Mouse (Mus musculus) cerebellum, adult 9-10 months (tissue): ENCODE measurements around the gene C2cd5.
"Not testable (repeated sequence)": the region's sequence is repeated elsewhere in the genome, so short reads cannot be mapped to it uniquely, and the experiment has no call there.

Source experiments
- DNase-seq: peaks from one replicate; pipeline ENCODE4 v3.0.0; 2022

Gene C2cd5

GRCm38 (mm10) chr6:143099681-143100382 is at the start of gene C2cd5:
TSS of gene C2cd5 (minus strand) at chr6:143100141.
- peak; percentile 98 for DNase-seq

- DNase-seq = no peak
Observed at GRCm38 (mm10) chr6:143148868-143149267, 48.9 kb upstream of the C2cd5 start.

- no peak for DNase-seq
Observed at GRCm38 (mm10) chr6:143146756-143147155, 46.8 kb upstream of the C2cd5 start.

- DNase-seq = no peak
Observed at GRCm38 (mm10) chr6:143145051-143145450, 45.1 kb upstream of the C2cd5 start.

- no peak for DNase-seq
Observed at GRCm38 (mm10) chr6:143144556-143144955, 44.6 kb upstream of the C2cd5 start.

GRCm38 (mm10) chr6:143143775-143144273 is 43.9 kb upstream of the C2cd5 start:
- DNase-seq = peak; percentile 39

- no peak for DNase-seq
Observed at GRCm38 (mm10) chr6:143143321-143143720, 43.4 kb upstream of the C2cd5 start.

- DNase-seq = no peak
Observed at GRCm38 (mm10) chr6:143142861-143143260, 42.9 kb upstream of the C2cd5 start.

GRCm38 (mm10) chr6:143141624-143142592 is 42.0 kb upstream of the C2cd5 start:
- DNase-seq = not testable (repeated sequence)

- no peak for DNase-seq
Observed at GRCm38 (mm10) chr6:143140884-143141283, 40.9 kb upstream of the C2cd5 start.

GRCm38 (mm10) chr6:143139417-143139816 is 39.5 kb upstream of the C2cd5 start:
- DNase-seq = no peak

- DNase-seq = no peak
Observed at GRCm38 (mm10) chr6:143137341-143137740, 37.4 kb upstream of the C2cd5 start.

GRCm38 (mm10) chr6:143136688-143137087 is 36.7 kb upstream of the C2cd5 start:
- no peak for DNase-seq

- no peak for DNase-seq
Observed at GRCm38 (mm10) chr6:143135097-143135496, 35.2 kb upstream of the C2cd5 start.

- DNase-seq = no peak
Observed at GRCm38 (mm10) chr6:143133150-143133549, 33.2 kb upstream of the C2cd5 start.

GRCm38 (mm10) chr6:143131895-143132652 is 32.1 kb upstream of the C2cd5 start:
- no peak for DNase-seq

GRCm38 (mm10) chr6:143130411-143130810 is 30.5 kb upstream of the C2cd5 start:
- DNase-seq = no peak

GRCm38 (mm10) chr6:143129952-143130351 is 30.0 kb upstream of the C2cd5 start:
- DNase-seq = no peak

GRCm38 (mm10) chr6:143129466-143129865 is 29.5 kb upstream of the C2cd5 start:
- DNase-seq = no peak

GRCm38 (mm10) chr6:143125721-143126120 is 25.8 kb upstream of the C2cd5 start:
- no peak for DNase-seq

- DNase-seq = no peak
Observed at GRCm38 (mm10) chr6:143119325-143119724, 19.4 kb upstream of the C2cd5 start.

GRCm38 (mm10) chr6:143116779-143117178 is 16.8 kb upstream of the C2cd5 start:
- DNase-seq = no peak

GRCm38 (mm10) chr6:143115505-143115904 is 15.6 kb upstream of the C2cd5 start:
- no peak for DNase-seq
